Mouse (Mus musculus): ENCODE measurements around the gene Tm9sf4. TPM values are rescaled to one million over a fixed set of nuclear protein-coding genes. Genes with fewer than 3 reads are reported as not detected.

Tm9sf4 gene
- polyA plus RNA-seq, 1 experiment = 32.4 TPM

GRCm38 (mm10) chr2:153222130-153222529, 61.0 kb downstream of the Tm9sf4 start:
- peaks cover 85% of the 10 kb centered on the region for H3K4me1 ChIP-seq
- H3K4me3 ChIP-seq (replicated peaks) = no peak overlapping the region
- H3K36me3 ChIP-seq (replicated peaks; ENCODE audit: low read length) = peaks cover 33% of the 10 kb centered on the region
- TF ChIP-seq FLI1 (IDR thresholded peaks at IDR 0.05; ENCODE audit: low read length) = no peak
- no peak for TF ChIP-seq GATA1 (IDR thresholded peaks at IDR 0.05; ENCODE audit: borderline replicate concordance, low read length)
- H3K27me3 ChIP-seq (replicated peaks) = peaks cover 1% of the 10 kb centered on the region
- no peaks in the 10 kb centered on the region for H3K9me3 ChIP-seq

- peaks cover 36% of the 10 kb centered on the region for H3K36me3 ChIP-seq (replicated peaks; ENCODE audit: low read length)
- no peak overlapping the region for H3K4me3 ChIP-seq (replicated peaks)
Observed at GRCm38 (mm10) chr2:153222566-153222965, 61.5 kb downstream of the Tm9sf4 start.

GRCm38 (mm10) chr2:153224946-153225594, 64.0 kb downstream of the Tm9sf4 start, which contains the start of gene Tspyl3:
TSS of gene Tspyl3 (minus strand) at chr2:153225441.
- TF ChIP-seq FLI1 (IDR thresholded peaks at IDR 0.05; ENCODE audit: low read length) = no peak
- no peak for TF ChIP-seq GATA1 (IDR thresholded peaks at IDR 0.05; ENCODE audit: borderline replicate concordance, low read length)
- Histone ChIP-seq H3K9me3 (no peaks in the 10 kb centered on the region), H3K4me3 (replicated peaks) (peak within 1 kb of the TSS; percentile 94), H3K27me3 (replicated peaks) (no peaks in the 10 kb centered on the region), H3K4me1 (peaks cover 86% of the 10 kb centered on the region), H3K36me3 (replicated peaks; ENCODE audit: low read length) (peaks cover 50% of the 10 kb centered on the region)

More at GRCm38 (mm10) chr2:153222566-153222965, 61.5 kb downstream of the Tm9sf4 start:
- no peaks in the 10 kb centered on the region for H3K9me3 ChIP-seq
- H3K4me1 ChIP-seq = peaks cover 83% of the 10 kb centered on the region
- TF ChIP-seq FLI1 (IDR thresholded peaks at IDR 0.05; ENCODE audit: low read length) = no peak
- no peak for TF ChIP-seq GATA1 (IDR thresholded peaks at IDR 0.05; ENCODE audit: borderline replicate concordance, low read length)
- peaks cover 1% of the 10 kb centered on the region for H3K27me3 ChIP-seq (replicated peaks)

GRCm38 (mm10) chr2:153225595-153225953, 64.5 kb downstream of the Tm9sf4 start:
- no peaks in the 10 kb centered on the region for H3K9me3 ChIP-seq
- peak overlapping the region; percentile 94 for H3K4me3 ChIP-seq (replicated peaks)
- no peak for TF ChIP-seq FLI1 (IDR thresholded peaks at IDR 0.05; ENCODE audit: low read length)
- TF ChIP-seq GATA1 (IDR thresholded peaks at IDR 0.05; ENCODE audit: borderline replicate concordance, low read length) = no peak
- H3K36me3 ChIP-seq (replicated peaks; ENCODE audit: low read length) = peaks cover 50% of the 10 kb centered on the region
- H3K4me1 ChIP-seq = peaks cover 86% of the 10 kb centered on the region
- no peaks in the 10 kb centered on the region for H3K27me3 ChIP-seq (replicated peaks)

- H3K4me3 ChIP-seq (replicated peaks) = no peak overlapping the region
- TF ChIP-seq FLI1 (IDR thresholded peaks at IDR 0.05; ENCODE audit: low read length) = no peak
- no peak for TF ChIP-seq GATA1 (IDR thresholded peaks at IDR 0.05; ENCODE audit: borderline replicate concordance, low read length)
Observed at GRCm38 (mm10) chr2:153227959-153228358, 66.9 kb downstream of the Tm9sf4 start.

GRCm38 (mm10) chr2:153228523-153228922, 67.4 kb downstream of the Tm9sf4 start:
- peak overlapping the region; percentile 50 for H3K4me3 ChIP-seq (replicated peaks)
- H3K9me3 ChIP-seq = no peaks in the 10 kb centered on the region
- no peak for TF ChIP-seq FLI1 (IDR thresholded peaks at IDR 0.05; ENCODE audit: low read length)
- no peak for TF ChIP-seq GATA1 (IDR thresholded peaks at IDR 0.05; ENCODE audit: borderline replicate concordance, low read length)
- peaks cover 69% of the 10 kb centered on the region for H3K36me3 ChIP-seq (replicated peaks; ENCODE audit: low read length)
- no peaks in the 10 kb centered on the region for H3K27me3 ChIP-seq (replicated peaks)
- peaks cover 65% of the 10 kb centered on the region for H3K4me1 ChIP-seq

More at GRCm38 (mm10) chr2:153227959-153228358, 66.9 kb downstream of the Tm9sf4 start:
- no peaks in the 10 kb centered on the region for H3K9me3 ChIP-seq
- H3K27me3 ChIP-seq (replicated peaks) = no peaks in the 10 kb centered on the region
- peaks cover 63% of the 10 kb centered on the region for H3K36me3 ChIP-seq (replicated peaks; ENCODE audit: low read length)
- H3K4me1 ChIP-seq = peaks cover 68% of the 10 kb centered on the region

- Histone ChIP-seq H3K4me1 (peaks cover 62% of the 10 kb centered on the region), H3K27me3 (replicated peaks) (no peaks in the 10 kb centered on the region), H3K36me3 (replicated peaks; ENCODE audit: low read length) (peaks cover 60% of the 10 kb centered on the region), H3K4me3 (replicated peaks) (no peak overlapping the region), H3K9me3 (no peaks in the 10 kb centered on the region)
- TF ChIP-seq FLI1 (IDR thresholded peaks at IDR 0.05; ENCODE audit: low read length) (no peak), GATA1 (IDR thresholded peaks at IDR 0.05; ENCODE audit: borderline replicate concordance, low read length) (no peak)
Observed at GRCm38 (mm10) chr2:153237193-153237592, 76.1 kb downstream of the Tm9sf4 start.

GRCm38 (mm10) chr2:153237891-153238290, 76.8 kb downstream of the Tm9sf4 start:
- no peaks in the 10 kb centered on the region for H3K9me3 ChIP-seq
- H3K4me3 ChIP-seq (replicated peaks) = no peak overlapping the region
- peaks cover 67% of the 10 kb centered on the region for H3K4me1 ChIP-seq
- H3K36me3 ChIP-seq (replicated peaks; ENCODE audit: low read length) = peaks cover 54% of the 10 kb centered on the region
- TF ChIP-seq GATA1 (IDR thresholded peaks at IDR 0.05; ENCODE audit: borderline replicate concordance, low read length) = no peak
- no peak for TF ChIP-seq FLI1 (IDR thresholded peaks at IDR 0.05; ENCODE audit: low read length)
- H3K27me3 ChIP-seq (replicated peaks) = no peaks in the 10 kb centered on the region

- peaks cover 72% of the 10 kb centered on the region for H3K4me1 ChIP-seq
- H3K36me3 ChIP-seq (replicated peaks; ENCODE audit: low read length) = peaks cover 54% of the 10 kb centered on the region
- no peaks in the 10 kb centered on the region for H3K9me3 ChIP-seq
- no peaks in the 10 kb centered on the region for H3K27me3 ChIP-seq (replicated peaks)
- no peak for TF ChIP-seq GATA1 (IDR thresholded peaks at IDR 0.05; ENCODE audit: borderline replicate concordance, low read length)
- TF ChIP-seq FLI1 (IDR thresholded peaks at IDR 0.05; ENCODE audit: low read length) = no peak
- H3K4me3 ChIP-seq (replicated peaks) = no peak overlapping the region
Observed at GRCm38 (mm10) chr2:153238406-153238805, 77.3 kb downstream of the Tm9sf4 start.

- peaks cover 74% of the 10 kb centered on the region for H3K4me1 ChIP-seq
- no peak for TF ChIP-seq FLI1 (IDR thresholded peaks at IDR 0.05; ENCODE audit: low read length)
- no peak for TF ChIP-seq GATA1 (IDR thresholded peaks at IDR 0.05; ENCODE audit: borderline replicate concordance, low read length)
- peaks cover 52% of the 10 kb centered on the region for H3K36me3 ChIP-seq (replicated peaks; ENCODE audit: low read length)
- H3K4me3 ChIP-seq (replicated peaks) = peak overlapping the region; percentile 97
- no peaks in the 10 kb centered on the region for H3K9me3 ChIP-seq
- H3K27me3 ChIP-seq (replicated peaks) = no peaks in the 10 kb centered on the region
Observed at GRCm38 (mm10) chr2:153239021-153239859, 78.1 kb downstream of the Tm9sf4 start.

Measured in megakaryocyte, embryonic 14.5 days (primary cell).